Mouse (Mus musculus): ENCODE measurements at regions not wholly inside any gene's neighbourhood (a gene's known extent, or its start where the extent isn't known, plus 50 kb on each side); places are given as distances from the start of the nearest gene placed in this dataset.

GRCm38 (mm10) chr5:111659229-111659628, 74.5 kb upstream of the Gm26897 start:
- DNase-seq (ENCODE audit: low spot score) = no peak

DNA sequence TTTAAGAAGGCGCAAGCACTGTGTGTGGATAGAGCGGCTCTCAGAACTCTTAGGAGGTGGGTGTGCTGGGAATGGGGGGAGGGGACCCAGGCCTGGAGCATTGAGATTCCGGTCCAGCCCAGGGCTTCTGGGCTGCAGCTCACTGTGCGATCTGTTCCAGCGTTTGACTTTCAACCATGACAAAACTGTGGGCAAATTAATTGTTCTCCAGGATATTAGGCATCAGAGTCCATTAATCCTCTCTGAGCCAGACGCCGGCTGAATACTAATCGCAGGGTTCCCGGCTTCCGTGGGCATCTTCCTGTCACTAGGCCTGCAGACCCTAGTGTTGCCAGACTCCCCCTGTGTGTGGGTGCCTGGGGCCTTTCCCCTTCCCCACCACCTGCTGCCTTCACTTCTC, 73.3 kb upstream of the Gm26897 start:
- DNase-seq (ENCODE audit: low spot score) = no peak

DNA sequence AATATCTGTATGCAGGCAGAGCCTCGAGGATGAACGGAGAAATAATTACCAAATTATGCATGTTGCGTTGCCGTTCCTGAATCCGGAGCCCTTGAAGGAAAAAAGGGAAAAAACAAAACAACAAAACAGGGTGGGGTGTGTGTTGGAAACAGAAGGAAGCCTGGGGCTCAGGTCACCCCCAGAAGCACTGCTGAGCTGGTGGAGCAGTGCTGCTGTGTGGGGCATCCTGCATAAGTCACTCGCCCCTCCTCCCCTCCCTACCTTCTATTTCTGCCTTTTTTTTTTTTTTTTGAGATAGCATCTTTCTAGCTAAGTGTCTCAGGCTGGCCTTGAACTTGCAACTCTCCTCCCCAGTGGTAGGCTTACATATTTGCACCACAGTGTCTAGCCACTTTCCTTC, 72.8 kb upstream of the Gm26897 start:
- no peak for DNase-seq (ENCODE audit: low spot score)

DNA sequence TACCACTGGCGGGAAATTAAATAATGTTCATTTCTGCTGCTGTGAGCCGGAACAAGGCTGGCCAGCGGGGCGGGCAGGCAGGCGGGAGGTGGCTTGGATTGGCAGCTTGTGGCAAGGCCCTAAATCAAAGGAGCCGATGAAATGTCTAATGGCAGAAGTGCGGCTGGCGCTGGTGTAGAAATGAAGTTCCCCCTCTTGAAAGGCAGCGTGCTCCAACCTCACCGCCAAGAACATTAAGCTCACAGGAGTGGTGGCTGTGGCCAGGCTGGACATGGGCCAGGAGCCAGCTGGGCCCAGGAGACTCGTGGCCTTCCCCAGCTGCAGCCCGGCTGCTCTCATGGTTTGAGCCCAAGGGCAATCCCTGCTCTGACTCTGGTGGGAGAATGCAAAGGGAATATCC, 71.8 kb upstream of the Gm26897 start:
- no peak for DNase-seq (ENCODE audit: low spot score)

DNA sequence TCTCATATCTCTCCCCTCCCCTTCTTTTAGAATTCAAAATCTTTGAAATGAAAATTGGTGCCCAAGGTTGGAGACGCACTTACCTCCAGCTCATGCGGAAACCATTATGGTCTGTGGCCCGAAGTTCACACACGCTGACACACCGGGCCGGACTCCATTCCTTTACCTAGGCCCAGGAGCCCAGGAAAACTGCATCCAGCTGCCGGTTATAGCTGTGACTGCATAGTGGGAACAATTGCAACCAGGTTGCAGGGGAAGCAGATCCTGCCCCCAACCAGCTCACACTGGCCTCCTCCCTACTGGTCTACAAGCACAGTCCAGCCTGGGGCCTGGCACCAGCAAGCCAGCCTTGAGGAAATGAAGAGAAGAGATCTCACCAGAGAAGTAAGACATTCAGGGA, 69.9 kb upstream of the Gm26897 start:
- DNase-seq (ENCODE audit: low spot score) = no peak

- no peak for DNase-seq (ENCODE audit: low spot score)
Measured at GRCm38 (mm10) chr5:111665406-111665805, 68.3 kb upstream of the Gm26897 start.

DNA sequence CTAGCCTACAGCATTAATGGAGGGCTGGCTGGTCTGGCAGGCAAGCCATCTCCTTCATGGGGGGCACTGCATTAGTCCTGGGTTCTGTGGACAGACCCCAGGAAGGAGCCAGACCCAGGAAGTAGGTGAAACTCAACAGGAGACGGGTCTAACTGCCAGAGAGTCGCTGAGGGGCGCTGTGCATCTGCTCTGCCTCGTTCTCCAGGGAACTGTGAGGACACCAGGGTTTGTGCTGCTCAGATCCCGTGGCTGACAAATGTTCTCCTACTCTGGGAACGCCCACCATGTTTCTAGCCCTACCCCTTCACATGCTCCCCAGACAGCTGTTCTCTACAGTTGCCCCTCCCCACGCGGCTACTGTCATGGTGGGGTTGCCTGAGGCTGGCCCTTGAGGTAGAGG, 67.7 kb upstream of the Gm26897 start:
- DNase-seq (ENCODE audit: low spot score) = no peak

GRCm38 (mm10) chr5:111667901-111668300, 65.8 kb upstream of the Gm26897 start:
- no peak for DNase-seq (ENCODE audit: low spot score)

DNA sequence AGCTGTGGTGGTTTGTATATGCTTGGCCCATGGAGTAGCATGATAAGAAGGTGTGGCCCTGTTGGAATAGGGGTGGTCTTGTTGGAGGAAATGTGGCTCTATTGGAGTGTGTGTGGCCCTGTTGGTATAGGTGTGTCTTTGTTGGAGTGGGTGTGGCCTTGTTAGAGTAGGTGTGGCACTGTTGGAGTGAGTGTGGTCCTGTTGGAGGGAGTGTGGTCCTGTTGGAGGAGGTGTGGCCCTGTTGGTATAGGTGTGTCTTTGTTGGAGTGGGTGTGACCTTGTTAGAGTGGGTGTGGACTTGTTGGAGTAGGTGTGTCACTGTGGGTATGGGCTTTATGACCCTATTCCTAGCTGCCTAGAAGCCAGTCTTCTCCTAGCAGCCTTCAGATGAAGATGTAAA, 64.6 kb upstream of the Gm26897 start:
- DNase-seq (ENCODE audit: low spot score) = no peak

DNA sequence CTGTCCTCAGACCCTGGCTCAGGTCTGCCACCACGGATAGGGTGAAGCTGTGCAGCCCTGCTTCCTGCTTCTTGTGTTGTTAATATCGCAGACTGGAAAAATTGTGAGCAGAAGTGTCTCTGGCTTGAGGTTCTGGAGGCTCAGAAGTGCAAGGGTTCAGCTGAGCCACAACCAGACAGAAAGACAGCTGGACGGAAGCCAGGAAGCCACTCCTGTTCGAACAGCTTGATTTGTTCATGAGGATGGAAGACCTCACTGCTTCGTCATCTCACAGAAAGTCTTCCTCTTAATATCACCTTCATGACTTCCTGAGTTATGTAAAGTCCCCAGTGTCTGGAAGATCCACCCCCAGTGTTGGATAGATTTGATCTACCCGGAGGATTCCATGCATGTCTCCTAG, 62.0 kb upstream of the Gm26897 start:
- no peak for DNase-seq (ENCODE audit: low spot score)

DNA sequence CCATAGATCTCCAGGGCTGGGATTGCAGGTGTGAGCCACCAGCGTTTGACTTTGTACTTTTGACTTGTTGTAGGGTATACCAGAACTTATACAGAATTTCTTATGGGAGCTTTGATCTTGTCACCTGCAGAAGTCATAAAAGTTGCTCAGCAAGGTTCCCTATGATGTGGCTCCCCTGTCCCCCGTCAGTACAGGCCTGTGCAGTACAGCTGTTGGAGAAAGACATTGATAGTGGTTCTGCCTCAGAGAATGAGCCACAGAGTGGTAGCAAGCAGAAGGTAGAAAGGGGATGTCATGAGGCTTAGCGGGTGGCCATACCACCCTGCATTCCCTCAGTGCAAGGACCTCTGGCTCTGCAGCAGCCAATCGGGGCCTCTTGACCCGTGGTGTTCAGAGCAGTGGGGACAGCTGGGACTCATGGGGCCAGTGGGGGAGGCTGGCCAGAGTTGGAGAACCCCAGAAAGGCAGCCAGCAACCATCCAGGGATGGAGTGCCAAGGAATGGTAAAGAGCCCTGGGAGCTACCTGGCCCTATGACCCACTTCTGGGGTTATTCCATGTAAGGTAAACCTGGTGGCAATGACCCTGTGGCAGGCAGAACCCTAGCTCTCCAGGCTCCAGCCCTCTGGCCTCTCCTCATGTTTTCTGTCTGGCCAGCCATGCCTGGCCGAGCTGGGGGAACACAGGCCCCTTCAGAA, 58.6 kb upstream of the Gm26897 start:
- no peak for DNase-seq (ENCODE audit: low spot score)

DNA sequence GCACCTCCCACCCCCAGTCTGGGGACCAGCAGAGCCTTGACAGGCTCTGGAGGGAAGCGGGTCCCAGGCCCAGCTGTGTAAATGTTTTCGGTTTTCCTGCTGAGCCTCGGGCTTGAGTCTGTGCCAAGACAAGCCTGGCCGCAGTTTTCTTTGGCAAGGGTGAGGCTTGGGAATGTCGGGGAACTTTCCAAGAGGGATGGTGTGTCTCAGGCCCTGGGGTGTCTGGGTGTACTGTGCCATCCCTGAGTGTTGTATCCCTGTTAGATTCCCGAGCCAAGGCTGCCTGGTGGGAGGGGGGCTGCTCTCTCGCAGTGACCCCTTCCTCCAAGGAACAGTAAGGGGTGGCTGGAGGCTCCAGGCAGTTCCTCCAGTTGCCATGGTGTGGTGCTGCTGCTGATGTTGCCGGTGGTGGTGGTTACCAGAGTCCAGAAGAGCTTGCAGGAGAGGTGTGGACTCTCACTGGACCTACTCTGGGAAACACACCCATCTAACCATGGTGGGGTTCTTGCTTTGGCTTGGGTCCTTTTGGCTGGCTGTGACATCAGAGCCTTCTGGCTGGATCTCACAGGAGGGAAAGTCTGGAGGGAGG, 58.0 kb upstream of the Gm26897 start:
- DNase-seq (ENCODE audit: low spot score) = no peak

GRCm38 (mm10) chr5:111677847-111678311, 55.8 kb upstream of the Gm26897 start:
- DNase-seq (ENCODE audit: low spot score) = no peak

- no peak for DNase-seq (ENCODE audit: low spot score)
Measured at GRCm38 (mm10) chr5:111678496-111678895, 55.2 kb upstream of the Gm26897 start.

DNA sequence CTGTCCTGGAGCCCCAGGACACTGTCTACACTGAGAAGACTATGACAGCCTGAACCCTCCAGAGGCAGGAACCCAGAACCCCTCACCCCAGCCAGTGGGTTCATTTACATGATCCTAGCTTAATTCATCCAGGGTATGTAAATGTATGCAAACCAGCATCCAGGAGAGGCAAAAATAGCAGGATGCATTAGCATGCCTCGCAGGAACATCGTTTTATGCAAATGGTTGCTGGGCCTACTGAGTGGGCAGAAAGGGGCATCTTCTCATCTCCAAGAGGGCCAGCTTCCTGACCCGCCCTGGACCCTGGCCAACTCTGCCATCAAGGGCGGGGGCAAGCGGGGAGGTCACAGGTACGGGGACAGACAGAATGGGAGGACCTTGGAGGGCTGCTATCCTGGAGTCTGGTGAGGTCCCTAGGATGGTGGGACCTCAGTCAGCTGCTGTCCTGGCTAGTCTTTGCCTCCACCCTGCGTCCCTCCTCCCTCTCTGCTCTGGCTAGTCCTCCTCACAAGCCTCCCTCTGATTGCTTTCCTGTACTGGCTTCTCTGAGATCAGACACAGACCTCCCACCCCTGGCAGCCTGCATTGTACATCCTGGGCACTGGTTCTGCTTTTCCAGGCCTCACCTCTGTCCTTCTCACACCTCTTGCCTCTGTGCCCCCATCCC, 52.2 kb upstream of the Gm26897 start:
- no peak for DNase-seq (ENCODE audit: low spot score)

DNA sequence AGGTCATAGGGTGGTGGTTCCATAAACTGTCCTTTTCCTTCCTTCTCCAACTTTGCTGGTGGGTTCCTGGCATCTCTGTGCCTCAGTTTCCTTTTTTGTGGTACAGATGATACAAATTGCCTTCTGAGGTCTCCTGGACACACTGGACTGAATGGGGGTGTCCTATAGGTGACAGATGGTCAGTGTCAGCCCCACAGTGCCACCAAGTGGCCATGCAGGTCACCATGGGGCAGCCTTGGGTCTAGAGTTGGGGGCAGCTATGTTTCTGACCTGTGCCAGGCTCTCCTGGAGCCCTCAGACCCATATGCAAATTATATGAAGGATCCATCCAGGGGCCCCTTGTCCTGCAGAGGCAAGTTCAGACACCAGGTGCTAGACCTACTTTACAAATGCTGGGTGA, 50.8 kb upstream of the Gm26897 start:
- DNase-seq (ENCODE audit: low spot score) = no peak
